Mouse (Mus musculus) brain, embryonic 14.5 days (tissue): ENCODE data around the gene Uts2b.

Experiments used
- CTCF ChIP-seq: fragments of 200-500 bp; IDR thresholded peaks from 2 replicates; pipeline ENCODE4 v1.5.1; 2012; ENCODE audit warnings: inconsistent platforms, mild to moderate bottlenecking, moderate library complexity, borderline replicate concordance; ENCODE audit not compliant: insufficient read depth, insufficient read length; ENCODE audit errors: extremely low read depth
- POLR2A ChIP-seq: fragments of 200-500 bp; IDR thresholded peaks from 2 replicates; pipeline ENCODE4 v1.6.1; 2012; ENCODE audit warnings: mild to moderate bottlenecking, inconsistent platforms, borderline replicate concordance; ENCODE audit not compliant: poor library complexity, insufficient read depth, insufficient read length, severe bottlenecking; ENCODE audit errors: extremely low read depth

DNA sequence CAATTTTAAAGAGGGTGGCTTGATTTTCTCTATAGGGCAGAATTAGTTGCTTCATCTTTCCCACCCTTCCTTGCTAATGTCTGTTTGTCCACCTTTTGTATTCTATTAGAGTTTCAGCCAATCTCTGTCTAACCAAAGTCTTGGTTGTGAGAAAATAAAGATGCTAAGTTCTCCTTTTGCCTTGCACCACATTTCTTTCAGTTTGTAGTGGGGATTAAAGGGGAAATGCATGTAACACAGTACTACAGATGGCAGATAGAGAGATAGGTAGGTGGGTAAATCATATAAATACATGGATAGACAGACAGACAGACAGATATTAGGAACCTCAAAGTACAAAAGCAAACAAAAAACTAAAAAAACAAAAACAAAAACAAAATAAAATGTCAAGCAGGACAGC lies 6.5 kb upstream of the Uts2b start:
- TF ChIP-seq POLR2A: no peak
- no peak for TF ChIP-seq CTCF
